Mouse (Mus musculus): ENCODE results near the gene Oas1f.

DNA sequence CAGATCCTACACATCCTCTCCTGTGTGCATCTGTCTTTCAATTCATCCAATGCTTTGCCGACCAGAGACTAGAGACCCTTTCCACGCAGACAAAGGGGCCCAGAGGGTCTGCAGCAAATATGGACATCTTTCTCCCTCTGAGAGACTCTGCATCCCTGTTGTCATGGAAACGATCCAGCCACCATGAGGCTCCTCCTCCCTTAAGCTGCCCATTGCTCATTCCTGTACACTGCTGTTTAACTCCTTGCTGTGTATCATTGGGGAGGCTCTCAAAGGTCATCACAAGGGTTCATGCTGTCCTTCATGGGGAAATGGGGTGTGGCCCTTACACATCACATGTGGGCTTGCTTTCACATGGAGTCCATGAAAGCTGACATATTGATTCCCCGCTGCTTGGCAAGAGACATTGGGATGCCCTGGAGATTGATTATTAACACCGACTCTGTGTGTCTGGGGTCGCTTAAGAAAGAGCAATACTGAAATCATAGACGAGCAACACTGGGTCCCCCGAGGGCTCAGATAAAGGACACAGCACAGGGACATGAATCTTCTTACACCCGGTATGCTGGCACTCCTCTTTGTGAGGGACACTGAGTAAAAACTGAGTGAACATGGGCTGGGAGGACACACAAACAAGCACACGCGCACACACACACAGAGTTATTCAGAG is 48.2 kb downstream of the Oas1f start:
- TF ChIP-seq ZNF384 (IDR thresholded peaks at IDR 0.05; ENCODE audit: low read depth, low read length) = no peak
- no peak for TF ChIP-seq MAX (IDR thresholded peaks at IDR 0.05; ENCODE audit: low read length)
- no peak for TF ChIP-seq ELF1 (IDR thresholded peaks at IDR 0.05; ENCODE audit: low read depth, low read length)
- TF ChIP-seq CTCF (conservative IDR thresholded peaks at IDR 0.05 in 1 of 2, IDR thresholded peaks at IDR 0.05 in 1 of 2; ENCODE audit: low read depth in 2 of 2, low read length in 2 of 2) = no peak
- TF ChIP-seq SIN3A (IDR thresholded peaks at IDR 0.05; ENCODE audit: low read length) = no peak

Measured in CH12.LX (cell line).